Mouse (Mus musculus): ENCODE results near the gene Ildr1.

The Ildr1 gene

GRCm38 (mm10) chr16:36775658-36776057, 81.9 kb downstream of the Ildr1 start:
- no peak for DNase-seq
